Mouse (Mus musculus) embryonic facial prominence, embryonic 10.5 days (tissue): ENCODE results near the gene Mfsd4a. TPM values are rescaled to one million over a fixed set of nuclear protein-coding genes. Genes with fewer than 3 reads are reported as not detected.

Experiments
- polyA plus RNA-seq: library from polyadenylated mRNA; unstranded; fragments of >200 nt; fragmentation: Nextera tagmentation; extraction: Ambion mirVana; gene quantifications from 2 replicates; pipeline ENCODE4 v1.2.1, GENCODE M21; 2016

Gene Mfsd4a
- polyA plus RNA-seq, 1 experiment from 2014 or later, result 12.5 TPM

Other genes starting within 250 kb of the Mfsd4a start
- gene Slc41a1, start 240.6 kb downstream of the Mfsd4a start, polyA plus RNA-seq, result 12.3 TPM in 2 replicates
- 9.6 and 11.7 TPM in 2 replicates for gene Rab29, start 200.8 kb downstream of the Mfsd4a start, polyA plus RNA-seq
- 104 and 105 TPM in 2 replicates for gene Nucks1, start 157.5 kb downstream of the Mfsd4a start, polyA plus RNA-seq
- 5.4 and 8.4 TPM in 2 replicates for gene Slc45a3, start 105.1 kb downstream of the Mfsd4a start, polyA plus RNA-seq
- 12.0 and 13.3 TPM in 2 replicates for gene Elk4, start 60.5 kb downstream of the Mfsd4a start, polyA plus RNA-seq
- gene Cdk18, start 71.6 kb upstream of the Mfsd4a start, polyA plus RNA-seq, result 2.3 and 3.2 TPM in 2 replicates
- gene Lemd1, start 123.4 kb upstream of the Mfsd4a start, polyA plus RNA-seq, result 1.9 and 2.0 TPM in 2 replicates
- gene AC124108.1, start 123.4 kb upstream of the Mfsd4a start, polyA plus RNA-seq, result 1.00 and 1.4 TPM in 2 replicates
- gene Gm10188, start 161.7 kb upstream of the Mfsd4a start, polyA plus RNA-seq, result not detected in 2 replicates
- gene Klhdc8a, start 230.6 kb upstream of the Mfsd4a start, polyA plus RNA-seq, result 0.46 and 0.58 TPM in 2 replicates
- gene Nuak2, start 248.1 kb upstream of the Mfsd4a start, polyA plus RNA-seq, result 12.6 and 19.6 TPM in 2 replicates